Mouse (Mus musculus): ENCODE data around the gene Prkce.

The Prkce gene

GRCm38 (mm10) chr17:86378611-86379010 is 211.0 kb downstream of the Prkce start:
- DNase-seq, result no peak

- no peak for DNase-seq
Measured at GRCm38 (mm10) chr17:86379405-86380137, 212.0 kb downstream of the Prkce start.

DNA sequence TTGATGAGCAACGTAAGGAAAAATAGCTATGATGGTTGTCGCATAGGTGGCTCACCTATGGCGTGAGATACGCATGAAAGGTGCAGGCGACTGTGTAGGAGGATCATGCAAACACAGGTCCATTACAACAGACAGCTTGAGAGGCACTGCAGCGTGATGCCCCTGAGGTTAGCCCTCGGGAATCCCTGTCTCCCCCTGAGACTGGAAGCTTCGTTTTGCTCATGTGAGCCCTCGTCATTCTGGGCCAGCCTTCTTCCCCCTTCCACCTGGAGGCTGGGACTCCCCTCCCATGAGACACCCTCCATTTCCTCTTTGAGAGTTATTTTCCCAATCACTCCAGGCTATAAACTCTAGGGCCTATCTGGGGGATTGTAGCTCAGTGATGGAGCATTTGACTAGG is 213.9 kb downstream of the Prkce start:
- no peak for DNase-seq

GRCm38 (mm10) chr17:86382885-86383284 is 215.3 kb downstream of the Prkce start:
- DNase-seq, result no peak

DNA sequence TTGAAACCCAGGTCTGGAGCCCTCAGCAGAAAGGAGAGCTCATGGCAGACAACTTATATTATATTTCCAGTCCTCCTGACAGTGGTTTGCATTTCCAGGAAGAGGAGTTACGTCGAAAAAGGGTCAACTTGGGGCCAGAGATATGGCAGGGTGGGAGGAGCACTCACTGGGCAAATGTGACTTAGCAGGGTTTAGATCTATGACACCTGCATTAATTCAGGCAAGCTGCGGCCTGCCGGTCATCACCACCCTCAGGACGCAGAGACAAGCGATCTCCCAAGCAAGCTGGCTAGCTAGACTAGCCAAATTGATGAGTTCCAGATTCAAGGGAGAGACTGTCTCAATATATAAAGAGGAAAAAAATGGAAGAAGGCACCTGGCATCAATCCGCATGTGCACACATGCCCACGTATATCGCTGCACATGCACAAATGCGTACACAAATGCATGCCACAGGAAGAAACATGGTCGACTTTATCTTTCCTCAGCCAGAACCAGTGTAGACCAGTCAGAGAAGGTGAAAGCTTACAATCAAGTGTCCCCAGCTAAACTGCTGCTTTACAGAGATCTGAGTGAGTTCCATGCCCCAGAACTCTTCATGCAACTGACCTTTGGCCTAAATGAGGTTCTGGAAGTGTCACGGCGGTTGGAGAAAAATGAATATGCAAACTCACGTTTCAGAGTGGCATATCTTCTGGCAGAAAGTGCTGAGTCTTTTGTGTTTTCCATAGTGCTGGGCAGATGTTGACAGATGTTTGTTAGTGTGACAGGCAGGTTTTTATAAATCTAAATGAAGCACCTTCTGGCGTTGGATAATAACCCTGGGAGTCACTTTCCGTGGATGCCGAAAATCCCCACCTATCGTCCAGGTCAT is 216.4 kb downstream of the Prkce start:
- no peak for DNase-seq

DNA sequence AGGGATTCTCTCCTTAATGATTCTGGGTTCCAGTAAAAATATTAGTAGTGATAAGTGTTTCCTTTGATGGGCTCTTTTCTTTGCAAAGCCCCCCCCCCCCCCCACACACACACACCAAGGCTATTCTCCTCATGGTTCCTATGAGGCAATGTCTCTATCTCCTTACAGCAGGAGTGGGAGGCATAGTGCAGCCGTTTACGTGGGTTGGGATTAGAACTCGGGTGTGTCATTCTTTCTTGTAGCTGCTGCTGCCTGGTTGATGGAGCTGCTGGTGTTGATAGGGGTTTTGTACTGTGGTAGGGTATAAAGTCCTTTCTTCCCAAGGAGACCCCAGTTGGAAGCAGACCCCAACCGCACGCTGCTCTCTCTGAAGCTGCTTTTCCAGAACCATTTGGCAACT is 224.9 kb downstream of the Prkce start:
- no peak for DNase-seq

GRCm38 (mm10) chr17:86393191-86393590 is 225.6 kb downstream of the Prkce start:
- DNase-seq, result no peak

- DNase-seq, result no peak
Measured at GRCm38 (mm10) chr17:86397097-86397496, 229.5 kb downstream of the Prkce start.

DNA sequence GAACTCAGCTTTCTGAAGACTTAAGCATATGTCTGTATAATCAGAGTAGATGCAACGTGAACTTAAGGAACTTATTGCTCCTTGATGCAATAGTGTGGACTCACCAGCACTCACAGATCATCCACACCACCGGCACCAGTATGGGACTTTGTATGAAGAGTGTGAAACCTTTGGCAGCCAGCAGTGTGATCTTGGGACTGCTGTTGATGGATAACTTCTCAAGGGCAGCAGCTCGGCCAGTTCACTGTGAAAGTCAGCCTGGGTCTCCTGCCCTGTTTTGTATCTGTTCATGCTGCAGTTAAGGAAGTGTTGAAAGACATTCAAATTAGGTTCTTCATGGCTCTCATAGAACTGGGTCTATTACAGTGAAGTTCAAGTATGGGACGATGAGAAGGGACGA is 230.1 kb downstream of the Prkce start:
- DNase-seq, result no peak

DNA sequence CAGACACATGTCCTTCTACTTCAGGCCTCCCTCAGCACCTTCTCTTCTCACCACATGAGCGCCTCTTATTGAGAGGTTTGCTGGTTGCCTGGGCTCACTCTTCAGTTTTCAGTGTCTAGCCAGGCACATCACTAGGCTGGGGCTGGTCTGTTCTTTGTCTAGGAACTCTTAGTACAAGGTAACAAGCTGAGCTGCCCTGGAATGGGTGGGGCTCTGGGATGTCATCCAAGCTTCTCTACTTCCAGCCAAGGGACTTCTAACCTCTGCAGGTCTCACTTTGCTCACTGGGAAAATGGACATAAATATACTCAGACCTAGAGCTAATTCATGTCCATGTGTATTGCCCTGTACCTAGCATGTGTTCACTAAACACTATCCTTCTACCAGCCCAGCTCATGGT is 230.6 kb downstream of the Prkce start:
- no peak for DNase-seq

DNA sequence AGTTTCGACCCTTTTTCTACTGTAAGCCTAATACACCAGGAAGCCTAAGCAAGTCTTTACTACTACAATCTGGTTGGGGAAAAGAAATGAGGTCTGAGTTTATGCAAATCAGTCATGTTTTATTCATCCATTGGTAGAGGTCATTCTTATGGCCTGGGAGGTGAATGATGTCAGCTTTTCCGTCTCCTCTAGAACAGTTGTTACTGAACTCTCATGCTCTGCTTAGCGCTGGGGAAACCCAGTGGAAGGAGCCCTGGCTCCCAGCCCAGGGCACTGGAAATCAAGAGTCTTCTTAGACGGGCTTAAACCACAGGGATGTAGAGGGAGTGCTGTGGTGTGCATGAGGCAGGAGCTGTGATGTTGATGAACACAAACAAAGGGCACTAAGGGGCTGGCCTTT is 232.4 kb downstream of the Prkce start:
- no peak for DNase-seq

DNA sequence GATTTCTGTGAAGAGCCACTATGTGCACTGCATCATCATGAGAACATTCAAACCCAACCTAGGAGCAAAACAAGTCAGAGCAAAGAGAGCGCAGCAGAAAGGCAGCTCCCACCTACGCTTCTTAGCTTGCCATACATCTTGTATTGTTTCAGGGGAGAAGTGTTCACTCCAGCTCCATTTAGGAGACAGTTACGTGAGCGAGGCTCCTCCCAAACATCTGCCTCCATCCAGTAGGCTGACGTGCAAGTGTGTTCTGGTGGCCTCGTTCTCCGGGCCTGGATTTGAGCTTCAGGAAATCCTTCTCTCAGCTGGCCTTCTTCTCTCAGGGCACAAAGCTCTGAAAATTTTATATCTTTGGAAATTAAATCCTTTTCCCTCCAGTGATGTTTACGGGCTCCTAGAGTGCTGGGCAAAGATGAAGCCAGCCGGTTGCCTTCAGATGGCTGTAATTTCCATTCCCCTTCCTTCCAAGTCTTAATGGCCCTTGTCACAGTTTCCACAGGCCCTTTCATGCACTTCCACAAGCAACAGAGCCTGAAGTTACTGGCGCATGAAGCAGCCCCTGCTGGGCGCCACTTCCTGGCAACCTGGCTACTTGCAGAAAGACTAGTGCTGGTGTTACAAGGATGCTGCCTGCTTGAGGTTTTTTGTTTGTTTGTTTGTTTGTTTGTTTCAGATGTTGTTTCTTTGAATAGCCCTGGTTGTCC is 237.4 kb downstream of the Prkce start:
- peak; percentile 79 for DNase-seq

DNA sequence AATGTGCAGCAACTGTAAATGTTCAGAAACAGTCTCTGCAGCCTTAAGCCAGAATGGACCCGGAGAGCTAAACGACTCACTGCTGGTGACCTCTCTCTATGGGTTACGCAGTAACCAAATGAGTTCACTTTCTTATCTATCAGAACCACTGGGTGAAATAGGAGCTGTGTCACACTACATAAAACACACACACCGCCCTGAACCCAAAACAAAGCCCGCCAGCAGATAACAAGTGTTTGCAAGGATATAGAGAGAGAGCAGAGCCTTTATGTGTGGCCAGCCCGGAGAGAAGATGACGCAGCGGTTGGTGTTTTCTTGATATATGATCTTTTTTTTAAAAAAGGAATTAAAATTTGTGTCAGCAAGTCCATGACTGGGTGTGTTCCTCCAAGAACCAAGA is 238.1 kb downstream of the Prkce start:
- DNase-seq, result no peak

GRCm38 (mm10) chr17:86407921-86408613 is 240.5 kb downstream of the Prkce start:
- peak; percentile 32 to 51 for DNase-seq

- peak in 1 of 2 experiments; percentile 28 for DNase-seq
Measured at GRCm38 (mm10) chr17:86408614-86409006, 241.0 kb downstream of the Prkce start.

- no peak for DNase-seq
Measured at GRCm38 (mm10) chr17:86409485-86409884, 241.9 kb downstream of the Prkce start.

- peak in 1 of 2 experiments; percentile 2 for DNase-seq
Measured at GRCm38 (mm10) chr17:86410496-86410895, 242.9 kb downstream of the Prkce start.

GRCm38 (mm10) chr17:86412141-86412540 is 244.6 kb downstream of the Prkce start:
- peak in 1 of 2 experiments; percentile 4 for DNase-seq

GRCm38 (mm10) chr17:86414608-86415007 is 247.0 kb downstream of the Prkce start:
- DNase-seq, result peak in 1 of 2 experiments; percentile 1

GRCm38 (mm10) chr17:86415989-86416388 is 248.4 kb downstream of the Prkce start:
- DNase-seq, result peak in 1 of 2 experiments; percentile 3

- DNase-seq, result peak; percentile 34 to 48
Measured at GRCm38 (mm10) chr17:86418334-86418733, 250.7 kb downstream of the Prkce start.

DNA sequence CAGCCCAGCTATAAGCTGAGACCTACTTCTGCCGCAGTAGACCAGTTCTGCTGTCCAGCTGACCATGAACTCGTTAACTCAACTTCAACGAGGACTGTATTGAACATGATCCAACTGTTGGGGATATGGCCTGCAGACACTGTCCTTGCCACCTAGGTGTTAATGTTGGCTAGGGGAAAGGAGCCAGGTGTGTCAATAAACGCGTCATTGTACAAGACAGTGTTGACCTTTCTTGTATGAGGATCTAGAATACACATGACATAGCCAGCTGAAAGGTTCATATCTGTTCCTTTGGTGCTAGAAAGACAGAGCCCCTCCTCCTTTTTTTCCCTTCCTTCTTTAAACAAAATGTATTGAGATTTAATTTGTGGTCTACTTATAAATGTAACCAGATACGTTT is 251.6 kb downstream of the Prkce start:
- no peak for DNase-seq
